8 mouse cellular contexts compared by ENCODE assay signal in the genomic region with DNA sequence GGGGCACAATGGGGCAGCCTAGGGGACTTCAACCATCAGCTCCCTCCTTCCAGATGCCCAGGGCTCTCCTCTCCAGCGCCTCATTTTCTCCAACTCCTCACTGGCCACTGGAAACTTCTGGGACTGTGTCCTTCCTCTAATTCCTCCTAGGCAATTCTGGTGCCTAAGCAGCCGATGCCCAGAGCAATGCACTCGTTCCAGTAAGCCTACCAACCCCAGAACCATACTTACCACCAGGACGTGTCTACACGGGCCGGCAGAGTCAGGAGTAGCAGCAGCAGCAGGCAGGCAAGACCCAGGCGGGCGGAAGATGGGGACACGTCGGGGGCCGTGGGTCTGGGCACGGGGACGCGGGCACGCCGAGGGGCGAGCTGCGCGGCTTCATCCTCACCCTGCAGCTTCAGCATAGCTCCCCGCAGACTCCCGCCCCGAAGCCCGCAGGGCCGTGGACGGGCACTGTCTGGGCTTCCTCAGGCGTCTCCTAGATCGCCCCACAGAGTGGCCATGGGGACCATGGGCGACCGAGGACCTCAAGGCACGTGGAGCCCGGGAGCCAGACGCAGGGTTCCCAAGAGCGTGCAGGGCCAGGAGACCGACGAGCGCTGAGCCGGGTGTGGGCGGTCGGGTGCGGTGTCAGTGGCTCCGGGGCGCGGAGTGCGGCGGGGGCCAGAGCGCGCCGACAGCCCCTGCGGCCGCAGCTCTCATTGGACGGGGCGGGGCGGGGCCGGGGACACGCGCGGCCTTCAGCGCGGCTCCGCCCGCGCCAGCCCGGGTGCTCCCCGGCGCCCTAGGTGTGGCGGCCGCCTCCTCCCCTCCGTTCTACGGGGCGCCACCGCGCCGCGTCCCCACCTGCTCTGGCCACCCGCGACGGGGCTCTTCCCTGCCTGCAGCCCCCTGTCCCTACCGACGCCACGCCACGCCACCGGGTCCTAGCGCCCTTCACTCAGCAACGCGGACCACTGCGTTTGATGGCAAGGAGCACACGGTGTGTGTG. TPM values are rescaled to one million over a fixed set of nuclear protein-coding genes. Genes with fewer than 3 reads are reported as not detected.
DNase-seq lines count a peak whose midpoint lies in the region; ATAC-seq and TF ChIP-seq lines count a peak whose summit lies in the region.

A gene (minus strand): TSS at position 856 of the 994 bp plus-strand sequence.

- no peaks in the 10 kb centered on the region for H3K9me3 ChIP-seq in heart, embryonic 13.5 days

- TF ChIP-seq CTCF in layer of hippocampus, adult 2 months (conservative IDR thresholded peaks at IDR 0.05), result no peak

- under 1% methylated on average over 78 of the region's 87 CpGs for WGBS in heart, embryonic 13.5 days

- peak; percentile 23; the same call in 1 of the 2 replicates for ATAC-seq in heart, embryonic 13.5 days (ENCODE audit: extremely low read depth, insufficient number of reproducible peaks, low FRiP score, low TSS enrichment)

- intact Hi-C loops in left cerebral cortex, postnatal 4 days (cut with DNase I), result no loop called here

- H3K4me1 ChIP-seq in heart, embryonic 13.5 days, result peaks cover 55% of the 10 kb centered on the region

- H3K9ac ChIP-seq in heart, embryonic 13.5 days, result peak within 1 kb of the TSS; percentile 78

- no peak for DNase-seq in layer of hippocampus, adult 2 months (ENCODE audit: low spot score in 2 of 2)
- DNase-seq in layer of hippocampus, postnatal 10 days (ENCODE audit: low spot score in 2 of 2), result no peak
- peak; percentile 56 for DNase-seq in adrenal gland, postnatal 14 days
- peak; percentile 52 to 63 for DNase-seq in kidney, postnatal 4 days
- DNase-seq in naive thymus-derived CD4-positive, alpha-beta T cell, adult 2 months (ENCODE audit: low read depth), result peak; percentile 25
- no peak for DNase-seq in natural killer cell, adult 2 months (ENCODE audit: low spot score in 2 of 2)
- no peak for DNase-seq in left cerebral cortex, postnatal 4 days

- H3K4me2 ChIP-seq in heart, embryonic 13.5 days, result peak within 1 kb of the TSS; percentile 87

- H3K27ac ChIP-seq in layer of hippocampus, adult 2 months, result no peak within 1 kb of the TSS
- no peak within 1 kb of the TSS for H3K27ac ChIP-seq in heart, embryonic 13.5 days (replicated peaks)

- peaks cover 5% of the 10 kb centered on the region; the same call in 1 of the 2 replicates for H3K36me3 ChIP-seq in heart, embryonic 13.5 days

- H3K4me3 ChIP-seq in layer of hippocampus, adult 2 months, result peak within 1 kb of the TSS; percentile 51
- peak within 1 kb of the TSS; percentile 64 for H3K4me3 ChIP-seq in heart, embryonic 13.5 days

- peaks cover 63% of the 10 kb centered on the region for H3K27me3 ChIP-seq in heart, embryonic 13.5 days (replicated peaks)

RNA-seq across cellular contexts. Expression of the gene that starts here (rescaled TPM):
- total RNA-seq in layer of hippocampus, adult 2 months (2021), result under 1 TPM; 0.41 to 0.47 TPM
- total RNA-seq in layer of hippocampus, postnatal 10 days (2021), result under 1 TPM; 0.74 to 0.89 TPM
- 9.6 and 14.7 TPM in 2 replicates for total RNA-seq in adrenal gland, postnatal 14 days (2021)
- polyA plus RNA-seq in heart, embryonic 13.5 days (2015; fragmentation: Nextera tagmentation; extraction: Ambion mirVana), result 1.1 and 1.8 TPM in 2 replicates
- 1 to 10 TPM; 1.9 TPM for total RNA-seq in left cerebral cortex, postnatal 4 days (2021)

Comparison
In these comparisons a context has a peak if more than half of its experiments do, and no peak if none do; other contexts are left out.
1. DNase-seq: peak in adrenal gland, postnatal 14 days (single experiment), kidney, postnatal 4 days (2 of 2) and naive thymus-derived CD4-positive, alpha-beta T cell, adult 2 months (single experiment); none in layer of hippocampus, adult 2 months (0 of 2), layer of hippocampus, postnatal 10 days (0 of 2), natural killer cell, adult 2 months (0 of 2) and left cerebral cortex, postnatal 4 days (single experiment).